Mouse (Mus musculus): ENCODE results near the gene Sla2. TPM values are rescaled to one million over a fixed set of nuclear protein-coding genes. Genes with fewer than 3 reads are reported as not detected.

Gene Sla2
- total and polyA plus RNA-seq, 3 experiments: 1.1 to 3.8 (median 1.4) TPM

DNA sequence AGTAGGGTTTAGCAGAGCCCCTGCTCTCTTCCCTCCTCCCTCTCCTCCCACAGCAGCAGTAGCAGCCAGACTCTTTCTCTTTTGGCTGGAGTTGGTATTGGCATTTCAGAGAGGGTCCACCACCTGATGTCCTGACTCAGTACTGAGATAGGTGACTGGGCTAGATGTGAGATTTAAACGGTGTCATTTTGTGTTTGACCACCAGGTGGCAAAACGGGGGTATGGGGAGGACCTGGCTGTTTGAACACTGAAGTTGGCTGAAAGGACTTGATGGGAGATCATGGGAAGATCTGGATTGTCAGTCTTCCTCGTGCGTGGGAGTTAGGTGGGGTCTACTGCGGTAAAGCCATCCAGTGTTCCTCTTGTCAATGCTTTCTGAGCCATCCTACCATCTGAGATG is 13.4 kb downstream of the Sla2 start:
- H3K36me3 ChIP-seq (replicated peaks in 1 of 2; ENCODE audit: control insufficient read depth in 1 of 2, insufficient read depth in 1 of 2, low read length in 1 of 2): peaks cover 41 to 73% of the 10 kb centered on the region in 2 experiments
- no peak overlapping the region for H3K27ac ChIP-seq (ENCODE audit: insufficient read depth, low read depth)
- dilution Hi-C loops (cut with MboI; ENCODE audit: extremely low pct_ligation_motif_present, extremely low pct_unique_long_range_greater_than_20kb, low sequenced_read_pairs): no loop called here
- DNase-seq (ENCODE audit: extremely low read depth): peak; percentile 71
- TF ChIP-seq CTCF (conservative IDR thresholded peaks at IDR 0.05 in 1 of 2, IDR thresholded peaks at IDR 0.05 in 1 of 2; ENCODE audit: low read depth in 2 of 2, low read length in 2 of 2): peak; percentile 44 to 82
- peak; percentile 89 for TF ChIP-seq SMC3 (IDR thresholded peaks at IDR 0.05; ENCODE audit: low read depth, low read length)
- no peak for TF ChIP-seq POLR2A (IDR thresholded peaks at IDR 0.05; ENCODE audit: low read depth, low read length)
- TF ChIP-seq TBP (conservative IDR thresholded peaks at IDR 0.05; ENCODE audit: low read depth, low read length): no peak
- peak; percentile 60 for TF ChIP-seq RAD21 (IDR thresholded peaks at IDR 0.05; ENCODE audit: low read depth, low read length)
- TF ChIP-seq MAZ (IDR thresholded peaks at IDR 0.05; ENCODE audit: low read depth, low read length): 0 out of 2 replicates have a peak, but pooled peaks have one; percentile 41
- H3K27me3 ChIP-seq (replicated peaks): no peaks in the 10 kb centered on the region
- H3K9ac ChIP-seq (ENCODE audit: insufficient read depth, low read depth): no peak overlapping the region
- H3K4me3 ChIP-seq (replicated peaks in 1 of 3; ENCODE audit: low read depth in 2 of 3, low read length in 2 of 3, poor library complexity in 1 of 3): no peak overlapping the region
- H3K79me2 ChIP-seq (replicated peaks; ENCODE audit: control insufficient read depth, extremely low read depth, insufficient read depth, poor library complexity, severe bottlenecking): 0 out of 2 replicates have a peak, but pooled peaks cover 4% of the 10 kb centered on the region
- in situ Hi-C loops (cut with MboI; ENCODE audit: low pct_ligation_motif_present, low pct_unique_long_range_greater_than_20kb, low sequenced_read_pairs): no loop called here
- H3K4me1 ChIP-seq (ENCODE audit: control insufficient read depth in 1 of 2, insufficient read depth in 2 of 2): peaks cover 4 to 21% of the 10 kb centered on the region in 2 experiments; a peak in 3 of 4 replicates
- no peak overlapping the region for H3K4me2 ChIP-seq (ENCODE audit: insufficient read depth, low read depth, poor library complexity, severe bottlenecking)
- H3K9me3 ChIP-seq (replicated peaks; ENCODE audit: low read length): no peaks in the 10 kb centered on the region

DNA sequence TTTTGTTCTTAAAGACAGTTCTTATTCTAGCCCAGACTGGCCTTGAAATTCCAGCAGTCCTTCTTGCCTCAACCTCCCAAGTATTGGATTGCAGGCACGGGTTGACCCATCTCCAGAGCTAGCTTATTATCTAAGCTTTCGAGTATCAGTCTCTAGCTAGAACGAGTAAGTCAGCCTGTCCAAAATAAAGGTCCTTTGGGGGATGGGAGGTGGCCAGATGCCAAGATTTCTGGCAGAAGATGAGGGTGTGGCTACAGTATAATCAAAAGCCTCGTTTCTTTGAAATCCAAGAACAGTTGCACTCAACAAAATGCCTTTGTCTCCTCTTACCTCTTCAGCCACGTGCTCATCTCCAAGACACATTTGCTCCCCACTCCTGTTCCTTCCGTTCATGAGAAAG is 16.5 kb downstream of the Sla2 start:
- dilution Hi-C loops (cut with MboI; ENCODE audit: extremely low pct_ligation_motif_present, extremely low pct_unique_long_range_greater_than_20kb, low sequenced_read_pairs) (no loop called here), in situ Hi-C loops (cut with MboI; ENCODE audit: low pct_ligation_motif_present, low pct_unique_long_range_greater_than_20kb, low sequenced_read_pairs) (no loop called here)
- no peak for DNase-seq (ENCODE audit: extremely low read depth)
- no peak overlapping the region for H3K4me3 ChIP-seq (replicated peaks in 1 of 3; ENCODE audit: low read depth in 2 of 3, low read length in 2 of 3, poor library complexity in 1 of 3)
- no peak for TF ChIP-seq ZKSCAN1 (IDR thresholded peaks at IDR 0.05; ENCODE audit: borderline replicate concordance, low read depth, low read length)
- TF ChIP-seq NRF1 (IDR thresholded peaks at IDR 0.05; ENCODE audit: low read depth, low read length): no peak
- no peak for TF ChIP-seq SMC3 (IDR thresholded peaks at IDR 0.05; ENCODE audit: low read depth, low read length)
- TF ChIP-seq NELFE (IDR thresholded peaks at IDR 0.05; ENCODE audit: low read depth, low read length): no peak
- TF ChIP-seq TBP (conservative IDR thresholded peaks at IDR 0.05; ENCODE audit: low read depth, low read length): no peak
- no peak for TF ChIP-seq JUND (conservative IDR thresholded peaks at IDR 0.05; ENCODE audit: low read depth, low read length)
- TF ChIP-seq ZC3H11A (IDR thresholded peaks at IDR 0.05; ENCODE audit: low read depth, low read length): no peak
- TF ChIP-seq GABPA (IDR thresholded peaks at IDR 0.05; ENCODE audit: insufficient replicate concordance, low read depth, low read length): no peak
- no peak for TF ChIP-seq E2F4 (IDR thresholded peaks at IDR 0.05; ENCODE audit: insufficient replicate concordance, low read depth, low read length)
- TF ChIP-seq HCFC1 (IDR thresholded peaks at IDR 0.05; ENCODE audit: low read depth, low read length): no peak
- no peaks in the 10 kb centered on the region for H3K9me3 ChIP-seq (replicated peaks; ENCODE audit: low read length)
- no peaks in the 10 kb centered on the region for H3K27me3 ChIP-seq (replicated peaks)
- peaks cover 12% of the 10 kb centered on the region; the same call in 1 of the 2 replicates for H3K79me2 ChIP-seq (replicated peaks; ENCODE audit: control insufficient read depth, extremely low read depth, insufficient read depth, poor library complexity, severe bottlenecking)
- peaks cover 58 to 99% of the 10 kb centered on the region in 2 experiments for H3K36me3 ChIP-seq (replicated peaks in 1 of 2; ENCODE audit: control insufficient read depth in 1 of 2, insufficient read depth in 1 of 2, low read length in 1 of 2)
- H3K4me1 ChIP-seq (ENCODE audit: control insufficient read depth in 1 of 2, insufficient read depth in 2 of 2): peaks cover 0 to 7% of the 10 kb centered on the region in 2 experiments; a peak in 1 of 4 replicates
- H3K27ac ChIP-seq (ENCODE audit: insufficient read depth, low read depth): no peak overlapping the region
- no peak overlapping the region for H3K4me2 ChIP-seq (ENCODE audit: insufficient read depth, low read depth, poor library complexity, severe bottlenecking)
- H3K9ac ChIP-seq (ENCODE audit: insufficient read depth, low read depth): no peak overlapping the region
